Mouse (Mus musculus) neutrophil, adult 5-6 weeks (primary cell): ENCODE measurements around the gene Dnhd1. TPM values are rescaled to one million over a fixed set of nuclear protein-coding genes. Genes with fewer than 3 reads are reported as not detected.
"Not testable (repeated sequence)": the region's sequence is repeated elsewhere in the genome, so short reads cannot be mapped to it uniquely, and the experiment has no call there.

ENCODE experiments used
- ATAC-seq: fragments of 151-379, 151-347 bp; 2 replicates; pipeline ENCODE4 v1.8.0; 2017; ENCODE audit warnings: mild to moderate bottlenecking, moderate TSS enrichment; ENCODE audit not compliant: insufficient number of reproducible peaks, poor library complexity, low FRiP score, severe bottlenecking; ENCODE audit errors: extremely low read depth
- total RNA-seq: library from RNA; stranded (forward); fragments of 200-1000 nt; gene quantifications from 2 replicates; pipeline ENCODE4 v1.2.3, GENCODE M21; 2017

The Dnhd1 gene
- total RNA-seq, 1 experiment from 2014 or later, result 9.4 TPM

DNA sequence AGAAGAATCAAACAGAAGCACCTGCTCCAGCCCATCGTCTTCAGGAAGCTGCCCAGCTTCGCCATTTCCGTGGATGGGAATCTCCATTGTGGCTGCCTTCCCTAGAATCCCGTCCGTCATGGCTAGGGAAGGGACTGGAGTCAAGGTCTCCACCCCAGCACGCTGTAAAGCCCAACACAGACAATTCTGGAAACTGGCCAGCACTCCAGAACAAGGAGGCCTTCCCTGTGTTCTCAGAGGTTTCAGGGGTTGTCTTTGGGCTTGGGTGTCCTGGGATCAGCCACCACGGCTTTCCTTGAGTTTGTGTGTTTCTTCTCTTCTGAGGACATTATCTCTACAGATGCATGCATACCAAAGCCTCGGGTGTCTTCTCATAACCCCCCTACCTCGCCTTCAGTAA lies 11.3 kb upstream of the Dnhd1 start:
- no peak for ATAC-seq

DNA sequence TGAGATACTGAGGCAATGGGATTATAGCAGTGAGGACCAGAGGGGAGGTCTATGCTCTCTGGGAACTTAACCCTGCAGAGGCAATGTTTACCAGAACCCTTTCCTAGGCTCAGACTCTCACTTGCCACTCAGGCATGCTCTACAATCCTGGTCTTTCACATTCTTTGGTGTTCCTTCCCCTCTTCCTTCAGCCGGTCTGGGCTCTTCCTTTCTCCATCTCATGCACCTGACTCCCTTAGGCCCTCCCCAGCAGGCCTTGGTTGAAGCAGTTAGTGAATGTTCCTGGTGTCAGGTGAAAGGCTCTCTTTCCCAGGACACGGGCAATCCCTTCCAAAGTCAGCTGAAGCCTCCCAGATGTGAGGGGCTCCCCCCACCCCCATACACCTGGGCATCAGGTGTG lies 10.9 kb upstream of the Dnhd1 start, which contains the start of gene Timm10b:
Gene Timm10b (plus strand): TSS at position 301 of the 400 bp plus-strand sequence.
- no peak for ATAC-seq

DNA sequence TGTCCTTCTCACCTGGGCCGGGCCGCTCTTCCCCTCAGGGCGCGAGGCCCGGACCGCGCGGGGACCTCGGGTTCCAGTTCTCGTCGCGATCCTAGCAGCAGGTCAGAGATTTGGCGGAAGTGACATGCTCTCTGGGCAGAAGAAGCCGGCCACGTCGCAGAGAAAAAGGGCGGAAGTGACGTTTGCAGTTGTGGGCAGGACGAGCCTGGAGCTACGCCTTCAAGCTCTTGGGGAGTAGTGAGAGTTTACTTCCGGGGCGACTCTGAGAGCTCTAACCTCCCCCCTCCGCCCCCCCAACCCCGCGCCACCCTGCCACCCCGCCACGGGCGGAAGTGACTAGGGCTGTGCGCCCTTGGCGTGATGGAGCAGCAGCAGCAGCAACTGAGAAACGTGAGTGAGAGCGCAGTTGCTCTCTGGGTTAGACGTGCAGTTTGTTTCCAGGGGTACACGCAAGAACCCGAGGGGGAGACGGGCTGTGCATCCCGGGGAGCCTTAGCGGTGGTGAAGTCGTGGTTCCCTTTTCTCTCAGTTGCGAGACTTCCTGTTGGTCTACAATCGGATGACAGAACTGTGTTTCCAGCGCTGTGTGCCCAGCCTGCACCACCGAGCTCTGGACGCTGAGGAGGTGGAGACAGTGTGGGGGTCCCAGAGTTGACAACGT lies 10.3 kb upstream of the Dnhd1 start, which contains the start of the genes Arfip2 and Gm45799:
Gene Arfip2 (minus strand): TSS at position 184 of the 661 bp plus-strand sequence.
Gene Gm45799 (plus strand): TSS at position 320 of the 661 bp plus-strand sequence.
- ATAC-seq, result peak; percentile 94

DNA sequence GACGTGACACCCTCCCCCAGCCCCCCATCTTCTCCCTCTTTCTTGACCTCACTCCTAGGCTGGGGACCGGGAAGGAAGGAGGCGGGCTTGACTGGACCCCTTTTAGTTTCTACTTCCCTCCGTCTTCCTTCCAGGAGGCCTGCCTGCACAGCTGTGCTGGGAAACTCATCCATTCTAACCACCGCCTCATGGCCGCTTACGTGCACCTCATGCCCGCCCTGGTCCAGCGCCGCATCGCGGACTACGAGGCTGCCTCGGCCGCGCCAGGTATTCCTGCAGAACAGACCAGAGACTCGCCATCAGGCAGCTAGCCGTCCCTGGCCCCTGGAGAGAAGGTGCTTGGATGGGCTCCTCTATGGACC lies 9.8 kb upstream of the Dnhd1 start:
- no peak for ATAC-seq

DNA sequence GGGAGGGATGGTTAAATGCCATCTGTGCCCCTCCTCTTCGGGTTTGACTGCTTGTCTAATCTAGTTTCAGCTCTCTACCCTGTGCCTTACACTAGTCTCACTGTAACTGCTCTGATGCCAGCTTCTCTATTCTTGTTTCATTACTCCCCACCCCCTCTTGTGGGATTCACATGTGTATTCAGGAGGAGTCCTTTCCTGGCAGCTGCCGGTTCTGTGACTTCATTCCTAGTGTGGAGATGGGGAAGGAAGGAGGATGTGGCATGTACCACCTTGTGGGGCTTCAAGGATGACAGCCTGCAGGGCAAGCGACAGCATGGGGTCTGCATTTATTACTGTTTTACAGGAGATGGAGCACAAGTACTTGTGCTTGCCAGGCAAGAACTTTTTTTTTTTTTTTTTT lies 8.7 kb upstream of the Dnhd1 start:
- ATAC-seq, result no peak

DNA sequence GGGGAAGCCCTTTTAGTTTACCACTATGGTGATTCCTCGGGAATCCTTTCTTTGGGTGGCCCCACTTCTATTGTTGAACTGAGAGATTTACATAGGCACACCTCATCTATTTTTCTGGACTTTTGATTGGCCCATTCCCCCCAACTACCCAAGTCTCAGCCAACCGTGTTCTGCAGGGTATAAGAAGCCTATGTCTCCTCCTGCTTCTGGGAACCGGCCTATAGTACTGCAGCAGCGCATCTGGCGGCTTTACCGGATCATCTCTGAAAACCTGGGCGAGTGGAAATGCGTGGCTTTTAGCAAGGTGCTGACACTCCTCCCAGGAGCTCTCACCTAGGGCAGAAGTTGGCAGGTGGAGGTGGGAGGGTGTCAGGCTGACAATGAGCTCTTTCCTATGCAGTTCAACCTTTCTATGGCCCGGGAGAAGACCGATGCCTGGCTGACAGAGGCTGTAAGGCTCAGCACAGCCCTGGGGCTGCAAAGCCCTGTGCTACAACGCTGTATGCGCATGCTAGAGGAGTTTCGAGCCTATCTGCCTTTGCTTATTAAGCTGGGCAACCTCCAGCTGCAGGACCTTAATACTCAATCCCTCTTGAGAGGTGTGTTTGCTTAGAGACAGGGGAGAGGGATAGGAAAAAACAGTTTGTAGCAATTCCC lies 35.0 kb downstream of the Dnhd1 start:
- ATAC-seq, result no peak

DNA sequence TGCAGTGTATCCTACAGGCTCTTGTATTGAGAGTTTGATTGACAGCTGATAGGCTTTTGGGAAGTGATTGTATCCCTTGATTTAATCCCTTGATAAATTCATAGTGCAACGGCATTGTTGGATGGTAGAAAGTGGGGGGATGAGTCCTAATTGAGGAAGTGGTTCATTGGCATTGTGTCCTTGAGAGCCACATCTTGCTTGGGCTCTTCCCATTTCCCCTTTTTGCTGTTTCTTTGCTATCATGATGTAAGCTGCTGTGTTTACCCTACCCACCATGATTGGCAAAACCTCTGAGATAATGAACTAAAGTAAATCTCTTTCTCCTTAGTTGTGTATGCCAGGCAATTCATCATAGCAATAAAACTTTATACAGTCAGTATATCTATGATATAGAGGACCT lies 40.2 kb downstream of the Dnhd1 start:
- ATAC-seq, result no peak

DNA sequence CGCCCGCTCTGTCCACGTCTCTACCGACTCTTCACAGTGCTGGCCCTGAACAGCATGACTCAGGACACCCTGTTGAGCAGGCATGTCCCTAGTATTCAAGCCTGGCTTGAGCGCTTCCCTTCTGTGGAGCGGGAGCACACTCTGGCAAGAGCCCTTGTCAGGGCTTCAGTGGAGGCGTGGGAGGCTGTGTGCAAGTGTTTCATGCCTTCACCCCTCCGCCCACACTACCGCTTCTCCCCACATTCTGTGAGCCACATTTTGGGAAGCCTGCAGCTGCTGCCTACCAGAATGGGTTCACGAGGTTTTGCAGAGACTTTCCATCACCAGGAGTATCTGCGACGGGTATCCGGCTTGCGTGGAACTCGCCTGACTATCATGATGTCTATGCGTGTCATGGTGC lies 52.6 kb downstream of the Dnhd1 start:
- ATAC-seq, result no peak

DNA sequence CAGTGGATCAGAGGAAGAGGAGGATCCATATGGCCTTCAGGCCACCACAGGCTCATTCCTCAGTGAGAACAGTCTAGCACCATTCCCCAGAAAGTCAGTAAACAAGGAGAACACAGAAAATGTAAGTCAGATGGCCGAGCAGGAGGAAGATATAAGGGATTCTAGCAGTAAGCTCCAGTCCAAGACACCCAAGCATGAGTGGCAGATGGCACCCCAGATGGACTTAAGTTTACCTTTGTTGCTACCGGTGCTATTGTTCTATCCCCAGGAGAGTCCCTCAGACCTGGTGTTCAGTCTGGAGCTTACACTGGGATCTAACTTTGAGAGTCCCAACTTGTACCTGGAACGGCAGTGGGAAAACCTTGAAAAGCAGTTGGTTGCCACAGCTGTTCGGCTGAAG lies 53.2 kb downstream of the Dnhd1 start:
- no peak for ATAC-seq

DNA sequence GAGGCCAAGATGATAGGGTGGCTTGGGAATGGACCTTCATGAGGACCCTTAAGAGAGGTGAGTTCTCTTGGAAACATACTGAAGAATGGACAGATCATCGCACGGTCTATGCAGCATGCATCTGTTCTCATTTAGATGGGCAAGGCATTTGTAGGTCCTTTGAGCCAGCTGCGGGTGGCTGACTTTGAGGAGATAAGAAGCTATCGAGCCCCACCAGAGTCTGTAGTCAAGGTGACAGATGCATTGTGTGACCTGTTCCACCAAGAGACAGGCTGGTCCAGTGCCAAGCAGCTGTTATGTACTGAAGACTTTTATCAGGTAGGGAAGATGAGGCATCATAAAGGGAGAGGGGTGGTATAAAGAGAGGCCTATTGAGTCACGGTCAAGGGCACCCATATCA lies 58.1 kb downstream of the Dnhd1 start:
- no peak for ATAC-seq

DNA sequence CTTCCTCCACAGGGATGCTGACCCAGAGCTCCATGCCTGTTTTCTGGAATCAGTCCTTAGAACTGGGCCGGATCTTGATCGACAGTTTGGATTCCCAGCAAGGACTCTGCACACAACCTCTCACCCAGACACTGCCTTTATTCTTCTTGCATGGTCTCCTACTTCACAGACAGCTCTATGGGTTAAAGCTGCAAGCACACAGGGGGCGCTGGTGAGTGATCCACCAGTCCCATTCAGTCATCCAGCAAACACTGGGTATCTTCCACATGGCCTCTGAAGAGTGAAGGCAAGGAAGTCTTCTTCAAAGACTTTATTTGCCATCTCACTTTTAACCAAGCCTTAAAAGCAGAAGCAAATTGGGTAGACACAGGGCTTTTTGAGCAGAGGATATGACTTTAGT lies 64.7 kb downstream of the Dnhd1 start:
- ATAC-seq, result no peak

DNA sequence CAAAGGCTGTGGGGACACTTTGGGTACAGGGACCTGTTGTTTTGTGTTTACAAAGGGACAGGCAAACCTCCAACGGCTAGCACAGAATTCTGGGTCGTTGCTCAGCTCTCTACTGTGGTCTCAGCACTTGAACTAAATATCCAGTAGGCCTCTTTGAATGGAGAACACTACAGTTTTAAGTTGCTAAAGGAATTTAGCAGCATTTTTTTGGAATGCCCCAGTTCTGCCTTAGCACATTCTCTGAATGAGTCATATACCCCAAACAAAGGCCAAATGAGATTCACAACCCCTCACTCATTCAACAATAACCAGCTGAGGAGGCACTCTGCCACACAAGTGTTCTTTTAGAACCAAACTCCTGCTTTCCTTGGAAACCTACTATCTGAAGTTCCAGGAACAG lies 71.3 kb downstream of the Dnhd1 start:
- no peak for ATAC-seq

DNA sequence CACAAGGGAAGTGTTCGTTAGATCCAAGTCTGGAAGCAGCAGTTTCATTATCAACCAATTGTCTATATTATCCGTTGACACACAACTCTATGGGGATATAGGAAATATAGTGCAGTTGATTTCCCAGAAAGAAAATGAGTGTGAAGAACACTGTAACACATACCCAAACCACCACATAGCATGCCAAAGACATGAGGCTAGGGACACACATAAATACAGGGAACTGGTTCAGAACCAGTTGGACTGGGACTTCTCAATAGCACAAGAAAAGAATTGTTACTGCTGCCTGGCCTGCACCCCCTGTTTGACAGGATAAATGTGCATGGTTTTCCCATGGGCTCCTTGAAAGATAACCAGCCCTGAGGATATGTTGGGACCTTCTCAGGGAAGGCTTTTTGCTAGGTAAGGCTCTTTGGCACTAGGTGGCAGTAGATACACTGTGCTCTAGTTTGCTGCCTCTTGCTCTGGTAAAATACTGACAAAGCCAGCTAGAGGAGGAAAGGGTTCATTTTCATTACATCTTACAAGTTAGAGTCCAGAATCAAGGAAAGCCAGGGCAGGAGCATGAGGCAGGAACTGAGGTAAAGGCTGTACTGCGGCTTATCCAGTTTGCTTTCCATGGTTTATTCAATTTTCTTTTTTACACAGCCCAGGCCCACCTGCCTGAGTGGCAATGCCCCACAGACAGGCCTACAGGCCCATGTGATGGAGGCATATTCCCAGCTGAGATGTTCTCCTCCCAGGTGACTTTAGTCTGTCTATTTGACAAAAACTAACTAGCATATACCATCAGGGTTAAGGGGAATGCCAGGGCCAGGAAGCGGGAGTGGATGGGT lies 75.7 kb downstream of the Dnhd1 start:
- peak; percentile 89 for ATAC-seq

DNA sequence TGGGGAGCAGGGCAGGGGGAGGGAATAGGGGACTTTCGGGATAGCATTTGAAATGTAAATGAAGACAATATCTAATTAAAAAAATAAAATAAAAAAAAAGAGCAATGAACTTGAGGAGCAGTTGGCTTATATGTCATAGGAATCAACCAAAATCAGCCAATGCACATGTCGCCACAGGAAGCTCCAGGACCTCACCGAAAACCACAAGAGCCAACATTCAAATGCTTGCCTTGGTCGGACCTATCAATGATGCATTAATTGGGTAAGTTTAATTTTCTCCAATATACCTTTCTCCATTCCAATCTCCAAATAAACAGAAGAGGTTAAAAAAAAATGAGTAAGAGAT lies 76.3 kb downstream of the Dnhd1 start:
- no peak for ATAC-seq

DNA sequence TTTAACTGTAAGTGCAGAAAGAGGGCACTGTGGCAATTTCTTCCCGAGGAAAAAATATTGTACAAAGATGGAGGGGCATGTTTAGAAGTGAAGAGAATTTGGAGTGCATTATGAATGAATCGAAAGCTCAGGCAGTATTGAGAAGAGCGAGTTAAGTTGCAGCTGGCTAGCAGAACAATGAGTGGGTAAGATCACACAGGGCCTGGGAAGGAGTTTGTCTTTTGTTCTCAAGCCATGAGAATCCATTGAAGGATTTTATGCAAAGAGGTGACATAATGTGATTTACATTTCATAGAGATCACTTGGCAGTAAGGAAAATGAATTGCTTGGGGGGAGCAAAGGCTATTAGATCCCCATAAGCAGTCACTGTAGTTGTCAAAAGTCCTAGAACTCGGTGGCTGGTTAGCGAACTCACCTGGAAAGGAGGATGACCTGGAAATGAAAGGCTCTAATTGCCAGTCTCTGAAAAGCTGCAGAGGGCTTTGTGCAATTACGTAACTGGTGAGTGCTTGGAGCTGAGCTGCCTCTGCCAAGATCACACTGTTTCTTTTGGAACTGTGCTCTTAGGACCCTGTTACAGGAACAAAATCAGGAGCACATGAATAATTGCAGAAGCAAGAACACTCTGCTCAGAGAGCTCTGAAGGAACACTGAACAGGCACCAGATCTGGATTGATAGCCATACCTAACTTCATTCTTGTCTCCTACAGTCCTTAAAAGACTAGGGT lies 78.2 kb downstream of the Dnhd1 start:
- ATAC-seq, result no peak

DNA sequence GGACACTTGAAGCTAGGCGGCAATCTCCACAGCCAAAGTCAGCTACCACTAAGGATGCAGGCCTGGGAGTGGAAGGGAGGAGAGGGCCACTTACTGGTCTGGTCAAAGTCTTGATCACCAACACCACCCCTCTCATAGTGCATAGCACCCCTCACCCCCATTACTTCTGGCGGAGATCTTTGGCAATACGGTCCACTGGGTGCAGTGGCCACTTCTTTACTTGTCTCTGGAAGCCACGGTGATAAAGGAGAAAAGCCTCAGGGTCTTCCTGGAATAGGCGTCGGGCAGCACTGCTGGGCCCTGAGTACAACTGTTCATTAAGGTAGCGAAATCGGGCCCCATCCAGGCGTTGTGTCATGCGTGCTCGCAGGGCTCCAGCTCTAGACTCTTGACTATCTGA lies 83.2 kb downstream of the Dnhd1 start:
- ATAC-seq, result no peak

DNA sequence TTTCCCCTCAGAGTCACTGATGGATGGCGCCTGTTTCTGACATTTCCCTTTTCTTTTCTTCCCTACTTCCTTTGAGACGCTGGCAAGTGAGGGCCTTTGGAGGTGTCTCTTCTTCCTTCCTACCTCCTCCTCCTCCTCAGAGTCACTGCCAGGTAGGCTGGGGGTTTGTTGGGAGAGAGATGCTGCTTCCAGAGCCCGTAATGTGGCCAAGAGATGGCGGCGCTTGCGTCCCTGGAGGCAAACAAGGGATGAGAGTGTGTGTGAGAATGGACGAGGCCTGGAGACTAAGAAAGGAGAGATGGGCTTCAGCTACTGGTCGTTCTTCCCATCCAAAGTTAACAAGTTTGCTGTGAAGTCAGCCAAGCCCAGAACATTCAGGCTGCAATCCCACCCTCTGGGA lies 84.2 kb downstream of the Dnhd1 start:
- ATAC-seq, result no peak

DNA sequence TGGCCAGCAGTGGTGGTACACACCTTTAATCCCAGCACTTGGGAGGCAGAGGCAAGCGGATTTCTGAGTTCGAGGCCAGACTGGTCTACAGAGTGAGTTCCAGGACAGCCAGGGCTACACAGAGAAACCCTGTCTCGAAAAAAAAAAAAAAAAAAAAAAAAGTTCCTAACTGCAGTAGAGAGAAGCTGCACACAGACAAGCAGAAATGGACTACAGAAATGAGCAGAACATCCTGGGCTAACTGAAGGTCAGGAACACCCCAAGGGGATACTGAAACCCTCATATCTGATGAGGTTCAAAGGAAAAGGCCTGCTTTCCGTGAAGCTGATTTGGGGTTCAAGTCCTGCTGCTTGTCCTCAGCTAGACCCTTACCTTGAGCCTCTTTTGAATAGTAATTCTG lies 84.8 kb downstream of the Dnhd1 start:
- not testable (repeated sequence) for ATAC-seq

DNA sequence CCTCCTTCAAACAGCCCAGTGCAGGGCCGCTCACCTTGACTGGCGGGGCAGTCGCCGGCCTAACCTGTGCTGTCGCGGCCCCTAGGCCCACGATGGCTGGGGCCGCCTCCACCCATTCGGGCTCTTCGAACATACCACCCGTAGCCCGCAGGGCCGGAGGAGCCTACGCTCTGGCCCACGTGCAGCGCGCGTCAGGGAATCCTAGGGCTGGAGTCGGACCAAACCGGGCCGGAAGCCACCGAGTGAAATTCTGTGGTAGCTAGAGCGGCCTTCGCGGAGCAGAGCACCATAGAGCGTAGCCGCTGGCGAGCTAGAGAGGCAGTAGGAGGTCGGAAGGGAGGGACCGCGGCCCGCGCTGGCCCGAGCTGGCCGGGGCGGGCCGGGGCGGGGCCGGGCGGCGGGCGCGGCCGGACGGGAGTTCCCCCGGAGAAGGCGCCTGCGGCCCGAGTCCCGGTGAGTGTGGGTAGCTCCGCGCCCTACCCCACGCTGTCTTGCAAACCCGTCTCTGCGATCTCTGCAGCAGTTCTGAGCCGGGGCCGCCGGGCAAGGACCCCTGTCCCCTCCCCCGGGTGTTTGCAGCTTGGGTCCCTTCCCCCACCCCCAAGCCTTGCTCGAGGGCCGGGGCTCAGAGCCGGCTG lies 85.8 kb downstream of the Dnhd1 start, which contains the start of gene Ilk:
Gene Ilk (plus strand): TSS at position 329 of the 638 bp plus-strand sequence.
- ATAC-seq, result peak; percentile 97
